Mouse (Mus musculus): Measurements from ENCODE around the gene Syngr1.

The Syngr1 gene

DNA sequence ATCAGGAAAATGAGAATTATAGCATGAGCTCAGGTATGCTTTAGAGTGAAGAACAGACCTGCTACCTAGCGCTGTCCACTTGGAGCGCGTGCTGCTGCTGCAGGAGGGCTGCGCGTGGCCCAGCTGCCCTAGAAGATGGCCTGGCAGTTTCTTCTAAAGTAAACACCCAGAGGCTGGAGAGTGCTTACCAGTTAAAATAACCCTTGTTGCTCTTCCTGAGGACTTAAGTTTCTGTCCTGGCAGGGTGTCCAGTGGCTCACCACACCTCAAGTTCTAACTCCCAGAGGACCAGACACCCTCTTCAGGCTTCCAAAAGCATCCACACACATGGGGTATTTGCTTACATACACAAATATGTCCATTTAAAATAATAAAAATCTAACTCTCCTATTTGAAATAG is 54.3 kb downstream of the Syngr1 start:
- no peak for DNase-seq (ENCODE audit: low spot score in 2 of 2)

DNA sequence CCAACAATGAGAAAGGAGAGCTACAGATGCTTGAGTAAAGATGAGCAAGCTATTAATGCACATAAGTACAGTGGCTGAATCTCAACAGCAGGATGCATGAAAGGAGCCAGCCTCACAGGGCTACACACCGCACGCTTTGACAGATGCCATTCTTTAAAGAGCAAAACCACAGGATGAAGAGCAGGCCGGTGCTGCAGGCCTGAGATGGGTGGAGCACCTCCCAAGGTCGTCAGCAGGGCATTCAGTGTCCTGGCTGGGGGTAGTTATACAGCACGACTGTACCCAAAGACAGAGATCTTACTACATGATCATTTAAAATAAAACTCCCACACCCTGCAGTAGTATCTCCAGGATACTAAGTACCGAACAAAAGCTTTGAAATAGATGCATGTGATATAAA is 55.0 kb downstream of the Syngr1 start:
- no peak for DNase-seq (ENCODE audit: low spot score in 2 of 2)

DNA sequence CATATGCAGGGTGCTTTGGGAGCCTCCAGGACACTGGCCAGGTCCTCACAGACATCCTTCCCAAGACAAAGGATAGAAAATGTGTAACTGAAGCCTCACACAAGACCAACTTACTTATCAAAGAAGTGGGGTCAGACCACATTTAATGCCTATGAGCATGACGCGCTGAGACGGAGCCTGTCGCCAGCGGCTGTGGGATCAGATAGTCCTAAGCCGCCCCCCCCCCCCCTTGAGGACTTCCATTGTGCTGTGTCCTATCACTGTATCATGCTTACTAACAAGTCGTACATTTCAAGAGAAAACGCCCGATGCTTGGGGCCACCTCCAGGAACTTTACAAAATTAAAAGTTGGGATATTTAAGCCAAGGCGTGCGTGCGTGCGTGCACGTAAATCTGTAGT is 56.0 kb downstream of the Syngr1 start:
- DNase-seq (ENCODE audit: low spot score in 2 of 2) = no peak

DNA sequence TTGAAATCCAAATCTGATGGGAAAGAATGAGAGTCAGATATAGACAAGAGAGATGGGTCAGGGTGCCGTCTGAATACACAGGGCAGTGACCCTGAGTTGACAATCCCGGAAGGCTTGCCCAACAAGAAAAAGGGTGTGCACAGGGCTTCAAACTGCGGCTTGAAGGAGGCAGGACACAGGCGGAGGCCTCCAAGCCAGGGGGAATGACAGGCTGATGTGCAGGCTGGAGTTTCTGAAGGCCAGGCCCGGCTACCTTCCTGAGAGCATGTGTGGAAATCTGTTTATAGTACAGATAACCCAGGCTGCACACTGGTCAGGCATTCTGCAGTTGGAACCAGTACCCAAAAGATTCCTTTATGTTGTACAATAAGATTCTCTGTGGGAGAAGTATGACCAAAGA is 56.4 kb downstream of the Syngr1 start:
- no peak for DNase-seq (ENCODE audit: low spot score in 2 of 2)

DNA sequence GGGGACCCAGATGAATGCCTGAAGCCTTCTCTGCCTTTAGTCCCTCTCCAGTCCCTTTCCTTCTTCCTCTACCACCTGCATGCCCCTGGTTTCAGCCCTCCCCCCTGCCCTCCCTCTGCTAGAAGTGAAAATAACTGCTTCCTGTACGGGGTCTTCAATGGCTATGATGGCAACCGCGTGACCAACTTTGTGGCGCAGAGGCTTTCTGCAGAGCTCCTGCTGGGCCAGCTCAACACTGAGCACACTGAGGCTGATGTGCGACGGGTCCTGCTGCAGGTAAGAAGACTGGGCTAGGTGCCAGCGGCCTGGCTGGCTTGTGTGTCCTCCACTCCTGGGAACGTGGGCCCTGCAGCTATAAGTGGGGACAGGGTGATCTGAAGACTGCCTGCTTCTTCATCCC is 57.4 kb downstream of the Syngr1 start:
- no peak for DNase-seq (ENCODE audit: low spot score in 2 of 2)

DNA sequence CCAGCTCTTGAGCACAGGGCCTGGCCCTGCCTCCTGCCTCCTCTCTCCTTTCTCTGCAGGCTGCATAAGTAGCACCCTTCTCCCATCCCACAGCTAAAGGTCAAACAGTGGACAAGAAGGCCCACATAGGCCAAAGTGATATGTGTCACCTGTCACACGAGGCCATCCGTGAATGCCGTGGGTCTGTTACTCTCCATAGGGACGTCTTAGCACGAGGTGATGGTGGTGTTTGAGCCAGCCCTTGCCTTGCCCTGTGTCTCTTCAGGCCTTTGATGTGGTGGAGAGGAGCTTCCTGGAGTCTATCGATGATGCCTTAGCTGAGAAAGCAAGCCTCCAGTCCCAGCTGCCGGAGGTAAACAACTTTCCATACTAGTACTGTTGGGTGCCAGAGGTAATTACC is 58.4 kb downstream of the Syngr1 start:
- DNase-seq (ENCODE audit: low spot score in 2 of 2) = no peak

DNA sequence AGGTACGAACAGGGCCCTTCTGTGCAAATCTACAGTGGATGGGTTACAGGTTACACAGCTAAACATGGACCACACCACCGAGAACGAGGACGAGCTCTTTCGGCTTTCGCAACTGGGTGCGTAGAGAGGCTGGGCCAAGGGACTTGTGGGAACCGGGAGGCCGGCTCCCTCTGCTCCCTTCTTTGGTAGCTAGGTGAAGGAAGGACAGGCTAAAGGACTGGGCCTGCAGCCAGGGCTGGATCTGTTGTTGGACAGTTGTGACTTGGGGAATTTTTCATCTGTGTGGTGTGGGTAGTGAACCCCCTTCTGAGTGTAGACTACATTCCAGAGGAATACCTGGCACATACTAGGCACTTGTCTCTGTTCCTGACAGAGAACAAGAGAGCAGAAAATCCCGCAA is 61.5 kb downstream of the Syngr1 start:
- no peak for DNase-seq (ENCODE audit: low spot score in 2 of 2)

DNA sequence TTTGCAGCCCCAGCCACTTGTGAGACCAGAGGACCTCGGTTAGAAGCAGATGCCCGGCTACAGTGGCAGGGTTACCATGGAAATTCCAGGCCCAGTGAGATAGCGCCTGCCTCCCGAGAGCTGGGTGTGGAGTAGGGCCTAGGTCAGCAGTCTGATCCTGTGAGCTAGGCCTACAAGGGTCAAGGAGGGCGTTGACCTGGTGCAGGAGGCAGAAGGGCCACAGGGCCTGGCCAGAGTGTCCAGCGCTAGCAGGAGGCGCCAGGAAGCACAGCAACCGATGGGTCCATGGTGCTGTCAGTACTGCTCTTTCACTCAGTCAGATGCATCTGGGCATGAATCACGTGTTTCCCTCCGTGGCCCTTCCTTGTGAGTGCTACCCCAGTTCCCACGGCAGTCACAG is 62.6 kb downstream of the Syngr1 start:
- DNase-seq (ENCODE audit: low spot score in 2 of 2) = no peak

DNA sequence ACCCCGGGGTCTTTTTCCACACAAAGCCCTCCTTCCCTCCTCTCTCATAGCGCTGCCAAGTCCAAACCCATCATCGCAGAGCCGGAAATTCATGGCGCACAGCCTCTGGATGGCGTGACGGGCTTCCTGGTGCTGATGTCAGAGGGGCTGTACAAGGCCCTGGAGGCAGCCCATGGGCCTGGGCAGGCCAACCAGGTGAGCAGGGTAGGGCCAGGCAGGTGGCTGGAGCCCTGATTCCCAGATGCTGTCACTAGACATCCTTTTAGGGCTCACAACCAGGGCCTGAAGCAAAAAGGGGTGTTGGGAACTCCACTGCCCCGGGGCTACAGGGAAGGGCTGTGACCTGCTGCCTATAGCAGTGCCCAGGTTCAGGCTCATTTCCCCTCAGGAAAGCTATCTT is 64.6 kb downstream of the Syngr1 start:
- DNase-seq (ENCODE audit: low spot score in 2 of 2) = no peak

DNA sequence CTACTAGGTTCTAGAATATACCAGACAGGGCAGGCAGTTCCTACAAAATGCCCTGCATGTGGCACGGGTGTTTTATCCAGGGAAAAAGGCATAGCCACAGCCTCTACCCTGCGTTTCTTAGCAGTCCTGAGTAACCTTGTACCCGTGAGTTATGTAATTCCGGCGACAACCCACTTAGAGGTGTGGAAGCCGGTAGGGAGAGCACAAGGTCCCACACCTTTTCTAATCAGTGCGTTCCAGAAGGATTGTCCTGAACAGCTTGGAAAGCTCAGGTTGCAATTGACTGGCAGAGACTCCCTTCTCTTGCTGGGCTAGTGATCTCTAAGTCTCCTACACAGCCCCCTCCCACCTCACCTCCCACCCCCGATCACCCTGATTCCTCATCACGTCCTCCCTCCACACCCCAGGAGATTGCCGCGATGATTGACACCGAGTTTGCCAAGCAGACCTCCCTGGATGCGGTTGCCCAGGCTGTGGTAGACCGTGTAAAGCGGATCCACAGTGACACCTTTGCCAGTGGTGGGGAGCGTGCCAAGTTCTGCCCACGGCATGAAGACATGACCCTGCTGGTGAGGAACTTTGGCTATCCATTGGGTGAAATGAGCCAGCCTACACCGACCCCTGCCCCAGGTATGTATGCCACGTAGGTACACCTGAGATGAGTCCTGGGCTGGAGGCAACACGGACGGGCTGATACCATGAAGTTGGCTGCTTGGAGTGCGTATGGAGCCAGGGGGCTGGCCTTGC is 66.2 kb downstream of the Syngr1 start:
- DNase-seq (ENCODE audit: low spot score in 2 of 2) = no peak

DNA sequence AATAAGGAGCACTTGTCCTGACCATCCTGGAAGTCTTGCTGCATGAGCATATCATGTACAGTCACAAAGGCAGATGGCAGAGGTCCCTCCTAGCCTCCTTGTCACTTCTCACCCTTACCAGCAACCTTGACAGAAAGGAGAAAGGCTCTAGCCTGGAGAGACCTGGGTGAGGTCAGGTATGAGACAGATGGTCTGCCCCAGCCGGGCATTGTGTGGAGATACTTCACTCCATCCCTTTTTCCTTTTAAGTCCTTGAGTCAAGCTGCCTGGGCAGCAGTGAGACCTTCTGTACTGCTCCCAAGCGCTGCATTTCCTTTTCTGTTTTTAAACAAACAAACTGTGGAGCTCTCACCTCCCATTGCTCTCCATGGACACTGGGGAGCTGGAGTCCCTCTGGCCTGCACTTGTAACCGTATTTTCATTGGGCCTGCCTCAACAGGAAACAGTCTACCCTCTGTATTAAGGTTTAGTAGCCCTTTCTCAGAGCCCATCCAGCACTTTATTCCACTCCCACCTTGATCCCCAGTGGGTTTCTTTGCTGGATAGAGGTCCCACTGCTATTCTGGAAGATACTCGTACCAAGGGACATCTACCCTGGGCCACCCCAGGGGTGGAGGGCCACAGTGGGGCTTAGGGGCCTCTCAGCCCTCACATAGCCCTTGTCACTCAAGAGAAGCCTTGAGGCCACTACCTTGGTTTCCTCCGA is 67.0 kb downstream of the Syngr1 start:
- DNase-seq (ENCODE audit: low spot score in 2 of 2) = no peak

DNA sequence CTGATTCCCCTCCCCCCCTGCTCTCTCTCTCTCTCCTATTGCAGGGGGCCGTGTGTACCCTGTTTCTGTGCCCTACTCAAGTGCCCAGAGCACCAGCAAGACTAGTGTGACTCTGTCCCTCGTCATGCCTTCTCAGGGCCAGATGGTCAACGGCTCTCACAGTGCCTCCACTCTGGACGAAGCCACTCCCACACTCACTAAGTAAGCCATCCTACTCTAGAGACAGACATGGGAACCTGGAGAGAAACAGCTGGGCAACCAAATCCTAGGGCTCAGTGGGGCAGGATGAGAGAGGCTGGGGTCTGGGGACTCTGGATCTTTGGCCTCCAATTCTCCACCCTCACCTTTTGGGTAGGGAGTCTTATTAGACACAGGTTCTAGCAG is 67.6 kb downstream of the Syngr1 start:
- DNase-seq (ENCODE audit: low spot score in 2 of 2) = no peak

DNA sequence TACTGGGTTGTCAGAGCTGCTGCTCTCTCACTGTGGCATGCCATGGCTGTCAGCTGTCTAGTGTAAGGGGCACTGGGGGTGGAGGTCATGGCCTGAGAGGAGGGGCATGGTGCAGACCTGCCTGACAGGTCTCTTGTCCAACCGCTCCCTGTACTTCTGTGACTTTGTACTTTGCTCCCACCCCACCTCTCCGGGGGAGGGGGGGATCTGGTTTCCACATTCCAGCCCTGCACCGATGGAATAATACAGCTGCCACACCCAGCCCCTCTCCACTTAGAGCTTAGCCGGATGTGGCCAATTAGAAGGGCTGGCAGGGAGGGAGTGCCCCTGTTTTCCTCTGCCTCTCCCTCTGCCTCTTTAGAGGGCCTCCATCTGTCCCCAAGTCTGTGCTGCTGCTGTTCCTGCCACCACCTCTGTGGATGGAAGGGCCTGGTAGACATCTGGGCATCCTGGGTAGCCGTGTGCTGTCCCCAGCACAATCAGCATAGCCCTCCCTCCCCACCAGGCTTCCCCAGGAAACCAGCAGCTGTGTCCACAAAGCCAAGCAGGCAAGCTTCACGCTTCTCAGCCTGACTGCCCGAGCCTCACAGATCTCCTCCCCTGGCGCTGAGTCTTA is 68.3 kb downstream of the Syngr1 start:
- no peak for DNase-seq (ENCODE audit: low spot score in 2 of 2)

DNA sequence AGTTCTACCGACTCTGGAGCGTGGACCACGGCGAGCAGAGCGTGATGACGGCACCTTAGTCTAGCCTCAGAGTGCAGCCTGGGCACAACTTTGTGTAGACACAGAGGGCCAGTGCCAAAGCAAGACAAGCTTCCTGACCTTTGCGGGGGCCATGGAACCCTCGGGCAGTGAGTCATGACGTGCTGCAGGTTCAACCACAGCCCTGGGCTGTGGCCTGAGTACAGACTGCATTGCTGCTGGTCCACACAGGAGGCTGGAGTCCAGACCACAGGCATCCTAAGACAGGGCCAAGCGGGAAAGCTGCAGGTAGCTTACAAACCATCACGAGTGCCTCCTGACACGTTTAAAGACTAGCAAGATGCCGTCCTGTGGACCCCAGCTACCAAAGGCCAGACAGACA is 69.1 kb downstream of the Syngr1 start:
- no peak for DNase-seq (ENCODE audit: low spot score in 2 of 2)

DNA sequence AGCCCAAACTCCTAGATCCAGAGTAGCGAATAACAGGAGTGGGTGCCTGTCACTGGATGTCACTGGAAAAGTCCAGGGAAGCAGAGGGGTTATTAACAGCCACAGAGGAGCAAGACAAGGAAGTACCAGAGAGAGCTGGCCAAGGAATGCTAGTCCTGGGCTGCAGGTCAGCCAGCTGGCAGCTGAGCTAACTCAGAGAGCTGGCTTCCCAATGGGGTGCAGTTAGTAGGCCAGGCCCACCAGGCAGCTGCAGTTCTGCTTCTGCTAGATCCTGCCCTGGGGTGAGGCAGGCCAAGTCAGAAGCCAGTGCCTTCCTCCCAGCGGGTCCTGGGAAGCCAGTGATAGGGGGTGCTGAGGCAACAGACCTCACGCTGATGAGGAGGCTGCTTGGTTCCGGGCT is 69.6 kb downstream of the Syngr1 start:
- DNase-seq (ENCODE audit: low spot score in 2 of 2) = no peak

DNA sequence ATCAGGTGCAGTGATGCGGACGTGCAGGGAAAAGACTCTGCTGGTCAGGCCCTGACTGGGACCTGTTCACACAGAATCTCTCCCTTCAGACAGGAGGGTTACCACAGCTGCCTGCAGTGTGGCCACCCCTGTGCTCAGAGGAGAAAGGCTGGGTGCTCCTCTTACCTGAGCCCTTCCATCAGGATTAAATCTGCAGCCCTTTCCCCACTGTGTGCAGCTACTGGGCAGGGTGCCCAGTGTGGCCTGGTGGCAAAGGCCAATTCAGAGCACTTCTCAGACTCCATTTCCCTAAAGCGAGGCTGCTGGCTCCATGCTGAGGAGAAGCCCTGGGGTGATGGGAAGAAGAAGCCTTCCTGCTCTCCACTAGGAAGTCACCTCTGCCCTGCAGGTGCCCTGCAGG is 70.1 kb downstream of the Syngr1 start:
- no peak for DNase-seq (ENCODE audit: low spot score in 2 of 2)

DNA sequence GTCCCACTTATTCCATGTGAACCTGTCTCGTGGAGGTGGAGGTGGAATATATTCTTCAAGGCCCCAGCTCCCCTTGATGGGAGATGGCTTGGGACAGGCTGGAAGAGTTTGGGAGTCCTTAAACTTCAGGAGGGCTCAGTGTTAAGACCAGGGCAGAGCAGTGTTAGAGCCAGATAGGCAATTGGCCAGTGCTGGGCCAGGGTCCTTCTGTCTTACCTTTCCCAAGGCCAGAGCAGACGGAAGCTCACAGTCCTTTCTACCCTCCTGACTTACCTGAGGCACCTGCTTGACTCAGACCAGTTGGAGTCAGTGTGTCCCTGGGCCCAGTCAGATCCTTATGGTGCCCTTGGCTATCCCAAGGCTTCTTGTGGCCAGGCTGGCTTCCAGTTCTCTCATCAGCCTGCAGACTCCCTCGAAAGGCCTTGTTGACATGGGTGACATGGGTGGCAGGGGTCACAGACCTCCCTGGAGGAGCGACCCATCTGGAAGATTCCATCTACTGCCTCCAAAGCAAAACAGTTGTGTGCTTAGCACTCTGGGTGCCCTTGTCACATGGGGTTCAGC is 71.3 kb downstream of the Syngr1 start:
- no peak for DNase-seq (ENCODE audit: low spot score in 2 of 2)

DNA sequence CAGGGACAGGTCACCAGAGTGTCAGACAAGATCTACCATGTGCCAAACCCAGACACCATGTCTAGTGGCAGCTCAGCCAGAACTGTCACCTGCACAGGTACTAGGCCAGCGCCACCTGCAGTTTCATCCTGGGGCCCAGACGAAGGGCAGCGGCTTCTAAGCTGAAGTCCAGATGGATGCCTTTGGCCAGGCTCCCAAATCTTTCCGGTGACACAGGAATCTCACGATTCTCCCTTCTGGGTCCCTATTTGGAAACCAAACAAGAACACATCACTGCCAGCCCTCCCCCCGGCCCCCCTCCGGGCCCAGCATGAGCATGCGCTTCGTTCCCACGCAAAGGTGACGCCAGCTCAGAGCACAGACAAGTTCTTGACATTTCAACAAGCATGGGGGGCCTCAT is 72.1 kb downstream of the Syngr1 start:
- no peak for DNase-seq (ENCODE audit: low spot score in 2 of 2)

DNA sequence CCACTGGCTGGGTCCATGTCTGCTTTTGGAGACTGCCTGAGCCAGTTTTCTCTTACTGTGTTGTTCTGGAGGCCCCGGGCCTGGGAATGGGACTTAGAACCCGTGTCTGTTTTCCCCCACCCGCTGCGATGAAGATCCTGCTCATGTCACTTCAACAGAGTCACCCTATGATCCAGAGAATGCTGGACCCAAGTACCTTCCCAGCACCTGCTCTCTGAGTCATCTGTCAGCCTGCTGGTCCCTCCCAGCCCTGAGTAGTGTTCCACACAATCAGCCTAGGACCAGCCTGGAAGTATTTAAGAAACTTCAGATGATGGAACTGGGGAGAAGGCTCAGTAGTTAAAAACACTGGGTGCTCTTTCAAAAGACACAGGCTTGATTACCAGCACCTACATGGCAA is 72.6 kb downstream of the Syngr1 start:
- no peak for DNase-seq (ENCODE audit: low spot score in 2 of 2)

DNA sequence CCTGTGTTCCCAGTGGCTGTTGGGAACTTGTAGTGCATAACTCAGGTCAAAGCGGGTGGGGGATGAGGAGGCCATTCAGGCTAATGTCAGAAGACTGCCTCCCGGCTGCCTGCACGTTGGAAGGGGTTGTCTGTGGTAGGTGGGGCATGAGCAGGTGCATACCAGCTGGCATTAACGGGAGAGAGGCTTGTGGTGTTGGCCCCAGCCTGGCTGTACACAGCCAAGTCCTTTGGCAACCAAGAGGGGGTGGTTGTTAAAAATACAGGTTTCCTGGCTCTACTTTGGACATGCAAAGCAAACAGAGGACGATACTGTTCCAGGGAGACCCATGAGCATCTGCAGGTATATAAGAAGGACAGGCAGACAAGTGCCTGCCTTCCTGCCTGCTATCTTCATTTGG is 74.3 kb downstream of the Syngr1 start:
- DNase-seq (ENCODE audit: low spot score in 2 of 2) = no peak

Data from spleen, postnatal 14 days (tissue).